Mouse (Mus musculus): ENCODE results near the gene Sgo1. TPM values are rescaled to one million over a fixed set of nuclear protein-coding genes. Genes with fewer than 3 reads are reported as not detected.

Gene Sgo1
- 5.9 and 10.7 TPM in 2 replicates for polyA plus RNA-seq (2015; fragmentation: Nextera tagmentation; extraction: Ambion mirVana)

GRCm38 (mm10) chr17:53688877-53689802 is at the start of gene Sgo1:
Sgo1 (minus strand) TSS chr17:53689333.

Other genes with a start within 250 kb of the Sgo1 start
- gene Efhb, start 226.0 kb downstream of the Sgo1 start, polyA plus RNA-seq (2015; fragmentation: Nextera tagmentation; extraction: Ambion mirVana): 0.17 and 0.63 TPM in 2 replicates
- gene Rab5a, start 210.1 kb downstream of the Sgo1 start, polyA plus RNA-seq (2015; fragmentation: Nextera tagmentation; extraction: Ambion mirVana): 75.5 and 89.3 TPM in 2 replicates
- 0.07 TPM in 1 of 2 replicates, not detected in the other for gene Pp2d1, start 149.9 kb downstream of the Sgo1 start, polyA plus RNA-seq (2015; fragmentation: Nextera tagmentation; extraction: Ambion mirVana)
- 7.1 and 8.9 TPM in 2 replicates for gene Kat2b, start 122.5 kb downstream of the Sgo1 start, polyA plus RNA-seq (2015; fragmentation: Nextera tagmentation; extraction: Ambion mirVana)
- not detected in 2 replicates for gene Sult1c2, start 157.0 kb upstream of the Sgo1 start, polyA plus RNA-seq (2015; fragmentation: Nextera tagmentation; extraction: Ambion mirVana)

Data from urinary bladder, postnatal 0 days (tissue).